Mouse (Mus musculus) stomach, postnatal 0 days (tissue): ENCODE data around the gene Zfp28.

Experiments
- CTCF ChIP-seq: IDR thresholded peaks from 2 replicates; pipeline ENCODE4 v1.5.1; 2016; ENCODE audit warnings: antibody characterized with exemption, low read depth, mild to moderate bottlenecking, moderate library complexity
- EP300 ChIP-seq: optimal IDR thresholded peaks from 2 replicates; pipeline ENCODE3; 2016; ENCODE audit warnings: antibody characterized with exemption

GRCm38 (mm10) chr7:6397996-6398975 is 15.2 kb downstream of the Zfp28 start, which contains the start of gene Smim17:
- TF ChIP-seq CTCF (no peak), EP300 (no peak)
